Mouse (Mus musculus) retina, adult 2 months (tissue): ENCODE measurements around the gene Pdgfra.

ENCODE experiments used
- DNase-seq: peaks from one replicate; pipeline ENCODE4 v3.0.0-alpha.2; 2012; ENCODE audit warnings: low read depth, low spot score

The Pdgfra gene

DNA sequence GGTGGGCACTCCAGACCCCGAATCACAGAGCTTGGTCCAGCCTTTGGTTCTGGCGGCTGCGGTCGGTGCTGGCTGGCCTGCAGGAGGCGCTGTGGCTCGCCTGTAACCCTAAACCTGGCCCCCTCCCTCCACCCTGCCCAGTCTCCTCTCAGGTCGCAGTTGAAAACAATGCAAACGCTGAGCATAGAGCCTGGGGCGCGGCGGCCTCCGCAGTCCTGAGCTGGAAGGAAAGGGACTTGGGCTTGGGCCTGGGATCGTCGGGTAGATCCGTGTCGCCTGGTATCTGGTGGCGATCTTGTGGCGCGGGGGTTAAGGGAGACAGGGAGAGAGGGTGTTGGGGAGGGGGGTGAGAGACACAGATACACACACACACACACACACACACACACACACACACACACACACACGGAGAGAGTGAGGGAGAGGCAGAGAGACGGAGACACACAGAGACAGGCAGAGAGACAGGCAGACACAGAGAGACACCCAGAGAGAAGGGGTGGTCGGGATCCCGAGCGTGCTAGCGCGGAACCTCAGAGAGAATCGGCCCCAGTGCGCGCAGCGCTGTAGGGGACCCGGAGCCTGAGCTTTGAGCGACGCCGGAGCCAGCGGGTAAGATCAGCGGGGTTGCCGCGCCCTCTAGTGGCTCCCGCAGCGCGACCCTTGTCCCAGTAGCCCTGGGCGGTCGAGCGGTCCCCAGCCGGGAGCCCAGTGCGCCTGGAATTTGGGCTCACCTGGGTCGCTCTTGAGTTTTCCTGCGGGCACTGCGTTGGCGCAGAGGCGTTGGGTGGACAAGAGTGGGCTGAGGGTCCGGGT is 3.9 kb downstream of the Pdgfra start:
- DNase-seq, result no peak

DNA sequence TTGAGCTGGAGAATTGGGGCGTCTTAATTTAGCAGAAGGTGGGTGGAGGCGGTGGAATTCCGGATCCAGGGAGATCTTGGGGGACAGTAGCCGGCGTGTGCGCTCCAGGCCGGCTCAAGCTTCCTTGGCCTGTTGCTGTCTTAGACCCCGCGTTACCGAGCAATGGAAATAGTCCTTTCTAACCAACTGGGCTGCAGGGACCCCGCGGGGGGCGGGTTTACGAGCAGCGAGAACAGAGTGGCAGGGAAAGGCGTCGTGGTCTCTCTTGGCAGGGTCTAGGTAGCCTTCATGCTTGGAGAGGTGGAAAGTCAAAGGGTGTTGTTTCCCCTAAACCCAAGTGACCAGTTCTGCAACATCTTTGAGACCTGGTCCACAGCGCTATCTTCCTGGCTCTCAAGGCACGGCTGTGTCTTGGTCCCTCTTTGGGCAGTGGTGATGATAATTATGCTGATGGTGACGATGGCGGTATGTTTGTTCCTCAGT is 4.5 kb downstream of the Pdgfra start:
- no peak for DNase-seq

DNA sequence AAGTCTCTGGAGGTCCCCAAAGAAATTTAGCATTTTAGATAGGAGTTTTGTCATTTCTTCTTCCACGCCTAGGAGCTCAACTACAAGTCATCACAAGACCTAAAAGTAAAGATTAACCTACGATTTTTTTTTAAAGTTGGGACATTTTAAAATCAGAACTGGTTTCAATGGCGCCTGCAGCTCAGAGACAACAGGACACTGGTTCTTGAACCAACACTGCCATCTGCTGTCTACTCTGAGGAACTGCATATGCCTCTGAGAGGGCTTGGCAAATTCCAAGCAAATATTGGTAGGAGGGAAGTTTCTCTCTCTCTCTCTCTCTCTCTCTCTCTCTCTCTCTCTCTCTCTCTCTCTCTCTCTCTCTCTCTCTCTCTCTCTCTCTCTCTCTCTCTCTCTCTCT is 4.9 kb downstream of the Pdgfra start:
- DNase-seq, result peak; percentile 40

DNA sequence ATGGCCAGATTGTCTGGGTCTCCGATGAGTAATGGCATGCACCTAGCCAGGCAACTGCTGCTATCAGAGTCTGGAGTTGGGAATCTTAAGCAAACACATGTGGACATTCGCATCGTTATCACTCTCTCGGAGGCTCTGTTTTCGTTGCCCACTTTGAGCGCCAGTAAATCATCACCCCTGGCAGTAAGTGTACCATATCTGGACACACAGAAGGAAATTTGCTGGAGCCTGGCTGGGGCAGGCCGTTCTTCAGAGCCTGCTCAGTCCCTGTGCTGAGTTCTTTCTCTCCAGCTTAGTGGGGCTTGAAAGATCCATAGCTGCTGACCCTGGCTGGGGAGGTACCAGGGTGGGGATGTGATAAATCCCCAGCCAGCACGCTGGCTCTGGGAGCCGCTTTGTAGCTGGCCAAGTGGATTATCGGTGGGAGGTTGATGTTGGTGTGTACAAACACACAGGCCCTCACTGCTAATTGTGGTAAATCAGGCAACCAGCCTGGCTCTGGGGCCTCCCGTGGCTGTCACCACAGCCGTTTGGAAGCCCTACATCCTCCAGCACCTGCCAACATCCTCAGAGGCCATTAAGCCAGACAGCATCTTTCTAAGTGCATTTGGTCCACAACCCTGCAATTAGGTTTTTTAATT is 8.6 kb downstream of the Pdgfra start:
- no peak for DNase-seq

DNA sequence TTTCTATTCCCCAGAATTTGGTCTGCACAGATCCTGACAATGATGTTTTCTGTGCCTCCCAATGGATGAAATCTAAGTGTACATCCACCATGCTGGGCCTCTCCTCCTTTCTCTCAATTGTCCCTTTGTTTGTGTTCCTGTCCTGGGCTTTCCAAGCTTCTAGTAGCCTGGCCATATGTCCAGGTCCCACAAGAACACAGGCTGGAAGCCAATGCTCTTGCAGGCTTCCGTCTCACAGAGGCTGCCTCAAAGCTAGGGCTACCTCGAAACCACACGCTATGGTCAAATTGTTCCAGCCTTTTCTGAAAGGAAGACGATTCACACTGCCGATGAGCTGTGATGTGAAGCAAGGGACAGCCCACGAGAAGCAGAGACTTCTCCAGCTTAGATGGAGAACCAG is 9.5 kb downstream of the Pdgfra start:
- DNase-seq, result no peak

DNA sequence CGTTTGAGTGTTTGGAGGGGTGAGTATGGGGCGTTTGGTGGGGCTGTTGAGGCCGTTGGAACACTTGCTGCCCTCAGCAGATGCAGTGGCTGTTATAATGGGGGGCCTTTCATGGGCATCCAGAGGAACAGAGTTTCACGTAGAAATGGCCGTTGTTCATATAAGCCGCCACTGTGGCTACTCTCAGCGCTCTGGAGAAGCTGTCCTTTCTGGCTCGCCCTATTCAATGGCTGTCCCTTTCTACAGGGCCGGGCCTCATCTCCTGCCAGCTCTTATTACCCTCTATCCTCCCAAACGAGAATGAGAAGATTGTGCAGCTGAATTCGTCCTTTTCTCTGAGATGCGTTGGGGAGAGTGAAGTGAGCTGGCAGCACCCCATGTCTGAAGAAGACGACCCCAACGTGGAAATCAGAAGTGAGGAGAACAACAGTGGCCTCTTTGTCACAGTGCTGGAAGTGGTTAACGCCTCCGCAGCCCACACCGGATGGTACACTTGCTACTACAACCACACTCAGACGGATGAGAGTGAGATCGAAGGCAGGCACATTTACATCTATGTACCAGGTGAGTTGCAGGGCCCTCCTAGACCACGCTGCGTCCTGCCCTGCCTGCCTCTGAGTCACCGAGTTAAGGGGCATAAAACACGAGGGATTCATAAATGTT is 11.3 kb downstream of the Pdgfra start:
- DNase-seq, result no peak

DNA sequence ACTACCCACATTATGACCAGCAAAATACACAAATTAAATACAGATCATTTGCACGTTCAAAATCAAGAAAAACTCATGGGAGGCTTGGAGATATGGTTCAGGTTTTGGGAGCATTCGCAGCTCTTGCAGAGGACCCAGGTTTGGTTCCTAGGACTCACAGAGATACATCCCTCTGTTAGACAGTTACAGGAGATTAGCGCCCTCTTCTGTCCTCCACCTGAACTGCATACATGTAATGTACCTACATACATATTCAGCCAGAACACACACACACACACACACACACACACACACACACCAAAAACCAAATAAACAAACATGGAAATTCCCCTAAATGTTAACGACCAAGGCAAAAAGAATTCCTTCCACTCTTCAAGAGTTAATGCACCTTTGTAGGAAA is 12.6 kb downstream of the Pdgfra start:
- no peak for DNase-seq

DNA sequence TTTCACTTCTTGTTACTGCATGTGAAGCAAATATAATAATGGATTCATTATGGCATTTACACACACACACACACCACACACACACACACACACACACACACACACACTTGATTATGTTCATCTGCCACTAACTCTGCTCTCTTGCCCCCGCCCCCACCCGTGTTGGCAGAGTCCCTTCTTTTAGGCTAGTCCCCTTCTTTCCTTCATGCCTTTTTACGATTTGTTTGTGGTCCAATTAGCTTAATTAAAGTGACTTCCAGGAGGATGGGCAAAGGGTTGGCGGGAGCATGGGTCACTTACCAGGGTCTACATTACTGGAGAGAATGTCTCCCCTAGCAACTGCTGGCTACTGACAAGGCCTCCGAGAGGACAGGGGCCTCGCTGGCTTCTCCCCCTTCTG is 17.7 kb downstream of the Pdgfra start:
- no peak for DNase-seq

DNA sequence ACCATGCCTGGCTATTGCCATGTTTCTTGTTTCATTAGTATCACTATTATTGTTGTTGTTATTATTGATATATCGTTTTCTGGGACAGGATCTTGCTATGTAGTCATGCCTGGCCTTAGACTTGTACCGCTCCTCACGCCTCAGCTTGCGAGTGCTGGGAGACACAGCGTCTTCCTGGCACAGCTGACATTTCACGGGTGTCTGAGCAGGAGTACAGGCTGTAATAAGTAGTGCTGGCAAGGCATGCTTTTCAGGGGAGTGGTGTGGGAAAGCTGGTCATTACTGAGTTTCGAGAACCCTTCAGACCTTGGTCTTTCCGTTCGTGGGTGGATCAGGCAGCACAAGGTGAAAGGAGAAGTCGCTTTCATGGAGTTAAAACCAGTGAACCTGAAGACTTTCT is 19.8 kb downstream of the Pdgfra start:
- no peak for DNase-seq

DNA sequence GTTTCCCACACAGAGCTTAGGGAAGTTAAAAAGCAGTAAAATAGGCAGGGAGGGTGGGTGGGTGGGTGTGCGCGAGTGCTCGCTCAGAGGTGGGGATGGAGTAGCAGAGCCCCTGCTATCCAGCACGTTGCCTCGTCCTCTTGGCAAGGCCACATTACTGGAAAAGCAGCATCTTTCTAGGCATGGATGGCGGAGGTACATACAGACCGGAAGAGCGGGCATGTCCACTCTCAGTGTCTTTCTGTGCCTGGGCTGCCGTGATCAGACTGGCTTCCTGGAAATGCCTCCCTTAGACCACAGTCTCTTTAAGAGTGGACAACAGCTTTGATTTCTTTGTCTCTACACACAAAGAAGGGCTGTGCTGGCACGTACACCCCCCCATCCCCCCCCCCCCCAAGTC is 27.2 kb downstream of the Pdgfra start:
- DNase-seq, result no peak

DNA sequence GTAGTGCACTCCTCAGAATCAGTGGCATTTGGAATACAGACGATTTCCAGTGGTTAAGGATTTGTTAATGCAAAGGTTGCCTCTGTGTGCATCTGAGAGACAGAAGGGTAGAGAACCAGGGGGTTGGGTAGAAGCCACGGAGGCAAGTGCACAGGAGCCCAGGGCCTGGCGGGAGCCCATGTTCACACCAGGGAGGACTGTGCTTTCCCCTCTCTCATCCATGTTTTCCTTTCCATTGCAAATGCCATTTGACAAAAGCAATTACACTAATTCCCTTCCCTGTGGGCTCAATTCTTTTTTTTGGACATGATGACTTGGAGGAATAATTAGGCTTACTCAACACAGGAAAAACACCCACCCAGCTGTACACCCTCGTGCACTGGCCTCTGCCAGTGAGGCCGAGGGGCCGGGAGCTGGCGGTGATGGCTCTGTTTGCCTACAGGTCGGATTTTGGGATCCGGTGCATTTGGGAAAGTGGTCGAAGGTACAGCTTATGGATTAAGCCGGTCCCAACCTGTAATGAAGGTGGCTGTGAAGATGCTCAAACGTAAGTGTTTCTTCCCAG is 27.7 kb downstream of the Pdgfra start:
- no peak for DNase-seq

DNA sequence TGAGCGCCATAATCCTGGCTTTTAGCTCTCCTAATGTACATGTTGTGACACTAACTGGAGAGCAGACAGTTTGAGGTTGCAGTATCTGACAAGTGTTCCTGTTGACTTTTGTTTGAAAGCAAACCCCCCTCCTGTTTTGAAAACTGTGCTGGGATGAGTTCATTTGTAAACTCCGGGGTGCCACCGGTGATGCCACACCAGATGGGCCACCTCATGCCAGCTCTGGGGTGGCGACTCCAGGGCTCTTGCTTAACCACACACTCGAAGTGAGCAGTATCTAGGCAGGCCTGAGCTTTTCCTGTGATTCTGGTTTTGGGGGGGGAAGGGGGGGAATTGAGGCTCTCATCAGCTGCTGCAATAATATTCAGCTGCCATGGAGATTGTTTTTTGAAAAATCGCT is 31.6 kb downstream of the Pdgfra start:
- DNase-seq, result no peak

DNA sequence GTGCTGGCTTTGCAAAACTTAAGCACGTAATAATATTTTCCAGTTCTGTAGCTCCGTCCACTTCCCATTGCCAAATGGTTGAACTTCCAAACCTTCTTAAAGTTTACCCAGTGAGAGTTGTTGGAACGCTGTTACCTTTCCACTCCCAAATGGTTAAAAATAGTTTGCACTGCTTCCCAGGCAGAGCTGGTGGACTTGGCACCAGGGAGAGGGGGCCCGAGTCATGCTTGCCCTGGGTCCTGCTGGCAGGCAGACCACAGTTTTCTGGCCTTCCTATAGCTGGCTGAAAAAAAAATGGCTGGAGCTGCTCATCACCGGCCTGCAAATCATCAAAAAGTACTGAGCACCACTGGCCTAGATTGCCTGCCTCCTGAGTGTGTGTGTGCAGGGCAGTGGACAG is 32.0 kb downstream of the Pdgfra start:
- DNase-seq, result no peak

DNA sequence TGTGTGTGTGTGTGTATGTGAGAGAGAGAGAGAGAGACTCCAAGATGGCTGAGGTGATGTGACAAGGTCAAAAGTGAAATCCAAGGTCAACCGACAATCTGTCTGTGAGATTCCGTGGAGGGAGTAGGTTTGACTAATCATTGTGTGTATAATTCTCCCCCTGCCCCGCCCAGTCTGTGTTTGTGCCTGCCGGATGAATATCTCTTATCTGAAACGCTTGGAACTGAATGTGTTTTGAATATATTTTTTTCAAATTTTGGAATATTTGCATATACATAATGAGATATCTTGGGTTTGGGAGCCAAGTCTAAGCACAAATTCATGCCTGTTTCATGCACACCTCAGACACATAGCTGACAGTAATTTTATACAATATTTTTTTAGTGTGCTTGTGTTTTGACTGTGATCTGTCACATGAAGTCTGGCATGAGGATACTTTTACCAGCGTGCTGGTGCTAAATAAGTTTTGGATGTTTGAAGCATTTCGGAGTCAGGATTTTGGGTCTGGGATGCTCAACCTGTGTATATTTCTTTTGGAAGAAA is 32.7 kb downstream of the Pdgfra start:
- DNase-seq, result no peak

DNA sequence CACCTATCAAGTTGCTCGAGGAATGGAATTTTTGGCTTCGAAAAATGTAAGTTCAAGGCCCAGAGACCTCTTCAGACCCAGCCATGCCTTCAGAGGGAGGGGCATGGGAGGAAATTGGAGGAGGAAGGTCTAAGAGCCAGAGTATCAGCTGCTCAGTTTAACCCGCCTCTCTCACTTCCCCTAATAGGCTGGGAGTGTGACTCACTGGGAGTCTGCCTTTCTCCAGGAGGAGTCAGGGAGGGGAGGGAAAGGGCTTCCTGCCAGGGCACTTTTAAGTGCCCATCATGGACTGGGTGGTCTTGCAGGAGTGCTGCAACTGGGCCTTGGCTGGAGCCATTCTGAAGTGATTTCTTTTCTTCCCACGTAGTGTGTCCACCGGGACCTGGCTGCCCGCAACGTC is 33.5 kb downstream of the Pdgfra start:
- DNase-seq, result no peak

DNA sequence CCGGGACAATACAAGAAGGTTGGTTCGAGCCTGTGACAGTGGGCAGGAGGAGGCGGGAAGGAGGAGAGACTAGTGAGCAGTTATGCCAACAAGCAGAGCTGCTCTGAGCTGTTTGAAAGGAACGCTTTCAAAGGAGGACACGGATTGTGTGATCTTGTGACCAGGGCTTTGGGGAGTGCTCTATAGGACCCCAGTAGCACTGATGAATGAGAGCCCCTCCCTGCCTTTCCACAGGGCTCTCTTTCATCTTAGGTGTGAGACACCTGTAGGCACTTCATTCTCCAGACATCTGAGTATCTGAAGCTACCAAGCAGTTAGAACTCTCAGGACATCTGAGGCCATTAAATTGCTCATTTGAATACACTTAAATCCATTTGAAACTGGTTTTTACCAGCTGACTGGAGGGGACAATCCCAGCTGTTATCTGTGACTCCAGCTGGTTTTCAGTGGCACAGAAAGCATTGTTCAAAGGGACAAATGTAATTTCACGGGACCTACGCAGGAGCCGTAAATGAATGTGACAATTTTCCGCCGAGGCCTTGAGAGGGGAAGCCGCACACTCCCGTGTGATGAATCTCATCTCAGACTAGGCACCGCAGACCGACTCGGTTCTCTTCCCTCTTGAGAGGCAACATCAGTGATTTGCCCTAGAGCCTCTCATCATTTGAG is 37.4 kb downstream of the Pdgfra start:
- DNase-seq, result no peak

DNA sequence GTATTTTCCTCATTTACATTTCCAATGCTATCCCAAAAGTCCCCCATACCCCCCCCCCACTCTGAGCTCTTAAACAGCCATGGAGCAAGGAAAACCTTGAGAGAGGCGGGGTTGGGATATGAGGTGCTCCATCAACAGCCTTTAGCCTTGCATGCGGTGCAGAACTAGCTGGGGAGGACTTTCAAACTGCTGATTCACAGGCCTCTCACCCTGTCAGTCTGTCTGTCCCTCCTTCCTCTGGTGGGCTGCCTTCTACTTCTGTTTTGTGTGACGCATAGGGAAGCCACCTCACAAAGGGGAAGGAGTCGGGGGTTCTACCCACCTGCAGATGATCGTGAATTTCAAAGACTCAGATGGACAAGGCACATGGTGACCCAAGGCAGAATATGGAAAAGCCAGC is 41.0 kb downstream of the Pdgfra start:
- no peak for DNase-seq

DNA sequence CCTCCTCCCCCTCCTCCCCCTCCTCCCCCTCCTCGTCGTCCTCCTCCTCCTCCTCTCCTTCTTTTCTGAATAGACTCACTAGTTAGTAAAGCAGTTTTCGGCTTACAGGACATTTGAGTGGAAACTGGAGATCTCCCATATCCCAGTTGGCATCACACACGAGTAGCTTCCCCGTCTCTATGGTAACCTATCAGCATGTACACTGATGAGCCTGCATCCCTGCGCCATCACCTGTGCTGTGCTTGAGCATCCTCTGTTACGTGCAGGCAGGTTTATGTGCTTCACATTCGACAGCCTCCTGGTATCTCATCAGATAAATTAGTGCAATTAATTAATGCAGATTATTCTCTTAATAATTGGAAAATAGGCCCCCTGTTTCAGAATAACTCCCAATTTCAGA is 46.3 kb downstream of the Pdgfra start:
- no peak for DNase-seq

DNA sequence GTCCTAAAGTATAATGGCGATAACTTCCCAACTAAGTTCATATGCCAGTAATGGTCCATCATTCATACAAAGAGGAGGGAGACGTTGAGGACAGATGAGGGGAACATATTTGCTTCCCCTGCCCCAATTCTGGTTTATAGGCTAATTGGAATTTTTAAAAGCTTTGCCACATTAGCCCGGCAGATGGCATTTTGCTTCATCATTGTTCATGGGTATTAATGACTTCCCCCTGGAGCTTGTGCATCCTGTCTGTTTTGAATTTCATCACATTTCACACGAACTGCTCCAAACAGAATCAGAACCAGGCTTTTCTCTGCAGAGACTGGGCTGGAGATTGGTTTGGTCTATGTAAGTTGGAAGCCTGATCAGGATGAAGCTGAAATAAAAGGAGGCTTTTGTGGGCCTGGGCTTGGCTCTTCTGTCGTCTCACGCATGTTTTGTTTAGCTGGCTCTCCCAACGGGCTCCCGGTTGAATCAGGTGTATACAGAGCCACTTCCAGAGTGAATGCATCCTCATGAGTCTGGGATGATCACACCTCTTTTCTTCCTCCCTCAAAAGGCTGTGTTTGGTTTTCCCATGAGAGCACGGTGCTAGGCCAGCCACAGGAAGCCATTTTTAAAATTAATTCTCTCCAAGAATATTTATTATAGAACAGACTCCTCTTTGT is 47.7 kb downstream of the Pdgfra start:
- DNase-seq, result no peak

DNA sequence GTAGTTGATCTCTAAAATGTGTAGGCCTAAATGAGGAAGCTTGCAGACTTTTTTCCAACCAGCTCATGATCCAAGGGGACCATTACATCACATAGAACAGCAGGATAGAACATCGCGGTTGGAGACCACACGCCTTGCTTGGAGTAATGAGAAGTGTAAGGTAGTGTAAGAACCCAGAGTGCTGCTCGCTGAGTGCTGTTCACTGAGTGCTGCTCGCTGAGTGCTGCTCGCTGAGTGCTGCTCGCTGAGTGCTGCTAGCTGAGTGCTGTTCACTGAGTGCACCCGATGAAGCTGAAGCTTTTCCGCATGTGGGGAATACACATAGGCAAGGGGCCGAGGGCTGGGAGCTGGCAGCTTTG is 48.3 kb downstream of the Pdgfra start:
- no peak for DNase-seq

DNA sequence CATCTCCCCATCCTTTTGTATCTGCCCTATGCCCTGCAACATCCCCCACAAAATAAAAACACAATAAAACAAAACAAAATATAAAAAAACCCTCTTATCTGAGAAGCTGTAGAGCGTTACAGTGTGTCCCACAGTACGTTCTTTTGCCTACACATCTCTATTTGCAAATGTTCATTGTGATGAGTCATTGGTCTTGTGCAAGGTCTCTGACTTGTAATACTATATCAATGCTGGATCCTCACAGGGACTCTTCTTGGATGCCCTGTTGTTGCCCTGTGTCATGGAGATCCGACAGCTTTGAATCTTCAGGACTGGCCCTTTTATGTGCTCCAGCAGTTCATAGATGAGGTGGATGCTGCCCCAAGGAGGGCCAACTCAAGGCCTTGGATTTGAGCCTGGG is 55.8 kb downstream of the Pdgfra start:
- DNase-seq, result no peak
